Mouse (Mus musculus): ENCODE data around the gene Zdhhc3.

DNA sequence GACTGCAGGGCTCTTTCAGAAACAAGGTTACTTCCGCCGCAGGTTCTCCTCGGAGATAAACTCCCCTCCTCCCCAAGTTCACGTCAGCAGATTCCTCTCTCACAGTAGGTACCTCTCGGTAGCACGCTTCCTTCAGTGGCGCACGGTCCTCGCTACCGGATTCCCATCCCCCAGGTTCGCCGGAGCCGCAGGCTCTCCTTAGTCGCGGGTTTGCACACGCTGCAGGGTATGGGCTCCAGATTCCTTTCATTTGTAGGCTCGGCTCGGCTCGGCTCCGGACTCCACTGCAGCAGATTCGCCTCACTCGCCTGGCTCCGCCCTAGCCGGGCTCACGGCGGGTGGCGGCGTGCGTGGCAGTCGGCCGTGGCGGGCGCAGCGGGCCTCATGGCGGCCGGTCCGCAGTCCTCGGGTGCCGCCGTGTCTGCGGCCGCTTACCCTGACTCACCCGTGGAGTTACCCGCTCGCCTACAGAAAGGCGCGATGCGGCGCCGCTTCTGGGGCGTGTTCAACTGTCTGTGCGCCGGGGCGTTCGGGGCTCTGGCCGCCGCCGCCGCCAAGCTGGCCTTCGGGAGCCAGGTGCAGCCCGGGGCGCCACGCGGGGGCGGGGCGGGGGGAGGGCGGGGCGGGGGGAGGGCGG is 91.9 kb downstream of the Zdhhc3 start, which contains the start of gene Tmem42:
- TF ChIP-seq CTCF (IDR thresholded peaks at IDR 0.05; ENCODE audit: control insufficient read depth, insufficient read depth, insufficient replicate concordance, low read depth, low read length) (no peak), POLR2A (IDR thresholded peaks at IDR 0.05; ENCODE audit: control insufficient read depth, low read depth, low read length) (no peak)

Measured in testis, adult 2 months (tissue).